Mouse (Mus musculus) ZHBTc4 (cell line): Measurements from ENCODE around the gene Tmem38b.

ENCODE experiments used
- DNase-seq: peaks from one replicate; pipeline ENCODE4 v3.0.0-alpha.2; 2011; ENCODE audit warnings: low read depth, low spot score

Gene Tmem38b

DNA sequence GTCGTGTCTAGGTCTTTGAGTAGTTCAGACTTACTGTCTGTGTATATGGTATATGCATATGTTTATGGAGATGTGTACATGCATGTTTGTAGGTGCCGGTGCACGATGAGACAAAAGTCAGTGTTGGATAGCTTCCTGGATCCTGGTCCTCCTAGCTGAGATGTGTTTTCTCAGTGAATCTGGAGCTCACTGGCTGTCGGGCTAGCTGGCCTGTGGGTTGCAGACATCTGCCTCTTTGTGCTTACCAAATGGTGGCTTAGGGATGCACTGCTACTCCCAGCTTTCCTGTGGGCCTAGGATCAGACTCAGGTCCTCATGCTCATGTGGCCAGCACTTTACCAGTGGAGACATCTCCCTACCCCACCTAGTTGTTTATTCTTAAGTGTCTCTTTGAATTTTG, 4.2 kb downstream of the Tmem38b start:
- DNase-seq, result no peak

GRCm38 (mm10) chr4:53830579-53830978, 4.7 kb downstream of the Tmem38b start:
- no peak for DNase-seq

DNA sequence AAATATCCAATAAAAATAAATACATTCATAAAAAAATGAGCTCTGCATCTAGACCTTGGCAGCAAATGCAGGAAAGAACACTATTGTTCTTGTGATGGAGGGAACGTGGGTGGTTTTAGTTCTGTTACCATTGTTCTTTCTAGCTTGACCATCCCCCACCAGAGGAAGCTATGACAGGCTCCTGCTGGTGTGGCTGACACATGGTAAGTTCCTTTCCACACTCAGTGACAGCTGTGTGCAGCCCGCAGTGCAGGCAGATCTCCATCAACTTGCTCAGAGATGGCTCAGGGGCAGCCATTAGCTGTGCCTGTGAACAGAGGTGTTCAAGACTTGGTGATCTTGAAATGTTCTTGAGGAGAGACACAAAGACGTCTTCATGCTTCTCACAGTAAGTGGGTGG, 6.5 kb downstream of the Tmem38b start:
- no peak for DNase-seq

- no peak for DNase-seq
Observed at GRCm38 (mm10) chr4:53836978-53837377, 11.1 kb downstream of the Tmem38b start.

GRCm38 (mm10) chr4:53840158-53840870, 14.5 kb downstream of the Tmem38b start:
- DNase-seq, result peak; percentile 79

DNA sequence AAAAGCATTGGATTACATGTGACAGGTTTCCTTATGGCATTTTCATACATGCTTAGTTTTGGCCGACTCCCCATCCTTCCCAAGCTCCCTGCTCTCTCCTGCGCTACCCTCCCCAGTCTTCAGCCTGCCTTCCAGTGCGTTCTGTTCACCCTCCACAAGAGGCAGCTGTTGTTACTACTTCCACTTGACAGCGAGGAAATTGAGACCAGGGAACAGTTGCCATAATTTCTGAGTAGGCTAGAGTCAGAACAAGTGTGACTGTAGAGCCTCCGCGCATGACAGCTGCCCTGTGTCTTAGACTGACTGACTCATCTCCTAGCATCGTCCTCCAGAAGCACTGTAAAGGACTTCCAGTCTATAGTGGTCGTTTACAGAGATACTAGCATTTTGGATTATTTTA, 17.7 kb downstream of the Tmem38b start:
- peak; percentile 46 for DNase-seq

DNA sequence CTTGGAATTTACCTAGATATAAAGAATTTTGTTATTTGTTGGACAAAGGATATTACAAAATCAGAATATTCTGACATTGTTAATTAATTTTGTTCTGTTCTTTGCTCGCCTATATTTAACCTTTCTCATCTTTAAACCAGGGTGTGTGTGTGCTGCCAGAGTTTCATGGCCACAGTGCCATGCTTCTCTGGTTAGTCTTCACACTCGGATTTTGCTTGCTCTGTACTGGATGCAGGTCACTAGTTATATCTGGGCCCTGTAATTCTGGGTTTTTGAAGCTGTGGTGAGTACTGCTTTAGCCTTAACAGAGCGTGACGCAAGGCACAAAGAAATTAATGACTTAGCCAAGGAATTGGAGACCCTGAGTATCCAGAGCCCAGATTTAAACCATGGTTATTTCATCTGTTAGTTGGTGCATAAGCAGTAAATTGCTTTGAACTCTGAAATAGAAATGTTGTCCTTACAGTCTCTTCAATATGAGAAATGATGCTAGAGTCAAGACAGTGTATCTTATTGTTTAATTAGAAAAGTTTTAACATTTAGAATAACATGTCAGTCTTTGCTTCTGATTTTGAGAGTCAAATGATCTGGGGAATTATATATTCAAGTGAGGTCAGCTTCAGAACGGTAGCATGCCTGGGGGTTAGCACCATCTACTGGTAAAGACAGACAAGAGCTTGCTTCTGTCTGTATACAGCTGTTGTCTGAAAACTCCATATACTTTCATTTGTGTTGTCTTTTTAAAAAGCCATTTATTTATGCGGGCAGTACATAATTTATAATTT, 19.2 kb downstream of the Tmem38b start:
- DNase-seq, result peak; percentile 37

- DNase-seq, result no peak
Observed at GRCm38 (mm10) chr4:53845656-53846055, 19.8 kb downstream of the Tmem38b start.

DNA sequence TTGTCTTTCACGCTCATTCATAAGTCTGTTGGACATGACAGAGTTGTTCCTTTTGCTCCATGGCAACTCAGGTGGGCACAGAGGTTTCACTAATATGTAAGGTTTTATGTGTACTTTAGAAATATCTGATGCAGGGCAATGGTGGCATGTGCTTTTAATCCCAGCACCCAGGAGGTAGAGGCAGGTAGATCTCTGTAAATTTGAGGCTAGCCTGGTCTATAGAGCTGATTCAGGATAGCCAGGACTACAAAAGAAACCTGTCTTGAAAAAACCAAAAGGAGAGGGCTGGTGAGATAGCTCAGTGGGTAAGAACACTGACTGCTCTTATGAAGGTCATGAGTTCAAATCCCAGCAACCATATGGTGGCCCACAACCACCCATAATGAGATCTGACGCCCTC, 20.5 kb downstream of the Tmem38b start:
- DNase-seq, result no peak

- DNase-seq, result no peak
Observed at GRCm38 (mm10) chr4:53847541-53847940, 21.7 kb downstream of the Tmem38b start.

GRCm38 (mm10) chr4:53848308-53848707, 22.5 kb downstream of the Tmem38b start:
- DNase-seq, result no peak

DNA sequence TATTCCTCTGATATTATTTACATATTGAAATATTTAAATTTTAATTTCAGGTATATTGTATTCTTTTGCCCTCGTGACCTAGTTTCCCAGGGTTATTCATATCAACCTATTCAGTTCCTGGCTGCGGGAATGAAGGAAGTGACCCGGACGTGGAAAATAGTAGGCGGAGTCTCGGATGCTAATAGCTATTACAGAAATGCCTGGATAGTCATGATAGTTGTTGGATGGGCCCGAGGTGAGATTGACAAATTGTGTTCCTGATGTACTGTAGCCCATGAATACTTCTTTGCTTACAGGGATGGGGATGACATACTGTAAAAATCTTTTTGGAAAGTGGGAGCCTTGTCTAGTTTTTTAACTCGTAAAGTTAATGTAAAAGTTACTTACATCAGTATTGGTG, 23.0 kb downstream of the Tmem38b start:
- no peak for DNase-seq

- DNase-seq, result peak; percentile 80
Observed at GRCm38 (mm10) chr4:53849804-53850203, 24.0 kb downstream of the Tmem38b start.

DNA sequence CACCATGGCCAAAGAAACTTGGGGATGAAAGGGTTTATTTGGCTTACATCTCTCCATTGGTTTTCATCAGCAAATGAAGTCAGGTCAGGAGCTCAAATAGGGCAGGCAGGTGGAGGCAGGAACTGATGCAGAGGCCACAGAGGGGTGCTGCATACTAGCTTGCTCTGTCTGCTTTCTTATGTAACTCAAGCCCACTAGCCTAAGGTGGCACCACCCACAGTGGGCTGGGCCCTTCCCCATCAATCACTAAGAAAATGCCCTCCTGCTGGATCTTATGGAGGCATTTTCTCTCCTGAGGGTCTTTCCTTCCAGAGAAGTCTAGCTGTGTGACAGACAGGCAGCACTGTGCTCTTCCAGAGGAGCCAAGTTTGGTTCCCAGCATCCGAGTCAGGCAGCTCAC, 27.5 kb downstream of the Tmem38b start:
- peak; percentile 81 for DNase-seq

GRCm38 (mm10) chr4:53859944-53860343, 34.1 kb downstream of the Tmem38b start:
- peak; percentile 60 for DNase-seq

GRCm38 (mm10) chr4:53862101-53862500, 36.3 kb downstream of the Tmem38b start:
- no peak for DNase-seq

GRCm38 (mm10) chr4:53864098-53864820, 38.4 kb downstream of the Tmem38b start:
- DNase-seq, result peak; percentile 88

DNA sequence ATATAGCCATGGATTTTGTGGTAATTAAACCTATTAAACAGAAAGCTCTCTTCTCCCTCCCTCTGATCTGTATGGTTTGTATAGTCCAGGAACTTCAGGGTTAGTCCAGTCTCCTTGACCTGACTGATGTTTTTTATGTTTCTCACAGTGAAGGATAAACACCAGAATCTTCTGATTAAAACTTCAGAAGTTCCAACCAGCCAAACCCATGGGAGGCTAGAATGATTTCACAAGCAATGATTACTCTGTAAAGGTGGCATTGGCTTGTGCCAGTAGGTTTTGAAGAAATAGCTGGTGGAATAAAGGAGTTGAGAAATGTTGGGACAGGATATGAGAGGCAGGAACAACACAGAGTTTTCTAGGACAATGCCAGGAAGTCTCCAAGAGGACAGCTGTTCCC, 40.6 kb downstream of the Tmem38b start:
- DNase-seq, result no peak

- DNase-seq, result no peak
Observed at GRCm38 (mm10) chr4:53878542-53879417, 52.9 kb downstream of the Tmem38b start.

DNA sequence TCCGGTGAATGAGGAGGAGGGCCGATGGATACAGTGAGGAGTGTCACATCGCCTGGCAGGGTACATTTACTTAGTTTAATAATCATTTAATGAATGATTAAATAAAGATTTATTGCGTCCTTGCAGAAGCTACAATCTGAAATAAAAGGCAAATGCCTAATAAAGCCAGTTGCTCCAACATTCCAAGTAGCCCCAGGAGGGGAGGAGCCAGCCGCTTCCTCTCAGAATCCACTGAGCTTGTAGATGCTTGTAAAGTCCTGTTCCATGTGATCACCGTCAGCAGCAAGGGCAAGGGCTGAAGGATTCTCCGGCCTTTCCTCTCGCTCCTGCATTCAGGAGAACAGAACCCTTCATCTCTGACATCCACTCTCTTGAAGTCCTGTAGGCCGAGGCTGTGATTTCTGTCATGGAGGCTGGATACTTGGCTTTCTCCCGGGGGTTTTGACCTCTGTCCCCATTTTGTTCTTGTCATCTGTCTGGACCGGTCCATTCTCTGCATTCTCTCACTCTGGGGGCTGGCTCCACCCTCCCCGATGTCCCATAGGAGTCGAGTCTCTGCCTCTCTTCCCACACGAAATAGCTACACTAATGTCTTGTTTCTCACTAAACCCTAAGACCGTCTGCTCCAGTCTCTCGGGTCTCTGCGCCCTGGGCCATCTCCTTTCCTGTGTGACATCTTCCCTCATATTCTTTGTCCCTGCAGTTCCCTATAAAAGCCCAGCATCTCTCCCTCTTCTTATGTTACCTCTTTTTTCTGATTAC, 57.3 kb downstream of the Tmem38b start:
- DNase-seq, result peak; percentile 57
